Mouse (Mus musculus): ENCODE results near the gene Rb1. TPM values are rescaled to one million over a fixed set of nuclear protein-coding genes. Genes with fewer than 3 reads are reported as not detected.

Gene Rb1
- total and polyA plus RNA-seq, 3 experiments, result 6.3 to 13.2 TPM; not detected in 1

DNA sequence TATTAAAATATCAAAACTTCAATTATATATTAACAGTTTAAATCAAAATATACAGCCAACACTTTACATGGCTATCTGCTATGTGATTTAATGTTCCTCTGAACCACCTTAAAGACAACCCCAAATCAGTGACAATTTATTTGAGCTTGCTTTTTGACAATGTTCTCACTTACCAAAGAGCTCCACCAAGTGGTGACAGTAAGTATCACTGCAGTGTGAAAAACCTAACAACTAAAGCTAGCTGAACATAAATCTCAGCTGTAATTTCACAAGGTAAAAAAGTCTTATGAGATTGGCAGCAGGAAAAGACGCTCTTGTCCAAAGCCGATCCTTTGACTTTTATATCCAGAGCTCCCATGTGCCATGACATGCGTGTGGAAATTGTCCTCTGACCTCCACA lies 22.4 kb downstream of the Rb1 start (continued):
- no peak for TF ChIP-seq E2F4 (IDR thresholded peaks at IDR 0.05; ENCODE audit: borderline replicate concordance, low read depth, low read length)

- no peak for TF ChIP-seq CHD1 (IDR thresholded peaks at IDR 0.05; ENCODE audit: low read depth, low read length)
- TF ChIP-seq USF2 (IDR thresholded peaks at IDR 0.05; ENCODE audit: borderline replicate concordance in 1 of 2, insufficient read depth in 1 of 2, low read depth in 1 of 2, low read length in 2 of 2), result no peak
- no peak for TF ChIP-seq RCOR1 (IDR thresholded peaks at IDR 0.05; ENCODE audit: low read depth, low read length)
- TF ChIP-seq BHLHE40 (IDR thresholded peaks at IDR 0.05; ENCODE audit: borderline replicate concordance, low read depth, low read length), result no peak
- no peak for TF ChIP-seq SMC3 (IDR thresholded peaks at IDR 0.05; ENCODE audit: low read depth, low read length)
- no peak for TF ChIP-seq ELF1 (IDR thresholded peaks at IDR 0.05; ENCODE audit: low read depth, low read length)
- TF ChIP-seq GATA1 (IDR thresholded peaks at IDR 0.05; ENCODE audit: low read depth, low read length), result no peak
- TF ChIP-seq HCFC1 (IDR thresholded peaks at IDR 0.05; ENCODE audit: low read depth, low read length), result no peak
- TF ChIP-seq MYB (IDR thresholded peaks at IDR 0.05; ENCODE audit: low read depth, low read length), result no peak
- TF ChIP-seq ZC3H11A (IDR thresholded peaks at IDR 0.05; ENCODE audit: low read depth, low read length), result no peak
- TF ChIP-seq MAX (IDR thresholded peaks at IDR 0.05; ENCODE audit: low read length), result no peak
- no peak for TF ChIP-seq RAD21 (IDR thresholded peaks at IDR 0.05; ENCODE audit: low read depth, low read length)
- TF ChIP-seq TBP (IDR thresholded peaks at IDR 0.05; ENCODE audit: low read depth, low read length), result no peak
- no peak for TF ChIP-seq GABPA (IDR thresholded peaks at IDR 0.05; ENCODE audit: low read depth, low read length)
- no peak for TF ChIP-seq CTCF (IDR thresholded peaks at IDR 0.05 in 2 of 3, conservative IDR thresholded peaks at IDR 0.05 in 1 of 3; ENCODE audit: control insufficient read depth in 1 of 3, insufficient read depth in 1 of 3, low read depth in 2 of 3, low read length in 3 of 3, poor library complexity in 1 of 3, severe bottlenecking in 1 of 3)
- TF ChIP-seq TAL1 (IDR thresholded peaks at IDR 0.05; ENCODE audit: low read length), result no peak
- TF ChIP-seq KAT2A (conservative IDR thresholded peaks at IDR 0.05; ENCODE audit: low read depth, low read length), result no peak
- no peak for TF ChIP-seq EP300 (IDR thresholded peaks at IDR 0.05; ENCODE audit: low read depth in 1 of 2, low read length in 2 of 2)
- Histone ChIP-seq H3K36me3 (ENCODE audit: control insufficient read depth in 1 of 2, insufficient read depth in 2 of 2, low read length in 2 of 2) (peaks cover 0 to 2% of the 10 kb centered on the region in 2 experiments; a peak in 2 of 4 replicates), H3K4me1 (ENCODE audit: control insufficient read depth in 1 of 2, insufficient read depth in 2 of 2, low read length in 2 of 2) (peaks cover 2% of the 10 kb centered on the region in 2 experiments; a peak in 2 of 4 replicates), H3K4me3 (ENCODE audit: control insufficient read depth in 1 of 2, insufficient read depth in 1 of 2, low read depth in 2 of 2, low read length in 2 of 2) (no peak overlapping the region), H3K27ac (ENCODE audit: control insufficient read depth, low read depth, low read length) (no peak overlapping the region), H3K9me3 (replicated peaks; ENCODE audit: insufficient read depth, low read length) (no peaks in the 10 kb centered on the region), H3K9ac (ENCODE audit: control insufficient read depth, low read depth, low read length, poor library complexity, severe bottlenecking) (no peak overlapping the region), H3K27me3 (ENCODE audit: control insufficient read depth in 1 of 2, insufficient read depth in 2 of 2, low read length in 2 of 2) (no peaks in the 10 kb centered on the region), H3K79me2 (ENCODE audit: control insufficient read depth, insufficient read depth, low read length, poor library complexity) (no peaks in the 10 kb centered on the region)
- peak; percentile 40 for DNase-seq (ENCODE audit: low read depth, low spot score)
Observed at GRCm38 (mm10) chr14:73301856-73302255, 23.8 kb downstream of the Rb1 start.

DNA sequence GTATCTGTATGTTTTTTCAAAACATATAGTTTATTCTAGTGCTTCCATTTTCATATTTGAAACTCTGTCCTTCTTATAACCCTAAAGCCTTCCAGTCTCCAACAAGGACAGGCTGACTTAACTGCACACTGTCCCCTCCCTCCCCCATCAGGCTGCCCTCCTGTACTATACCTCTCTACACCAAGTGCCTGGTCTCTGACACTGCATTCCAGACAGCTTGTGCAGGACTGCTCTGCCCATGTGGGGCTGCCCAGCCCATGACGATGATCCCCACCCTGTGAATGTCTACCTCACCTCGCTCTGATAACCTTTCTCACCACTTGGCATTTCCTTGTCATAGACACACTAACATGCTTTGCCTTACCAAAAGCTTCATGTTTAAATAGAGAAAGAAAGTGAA lies 30.1 kb downstream of the Rb1 start:
- Histone ChIP-seq H3K27me3 (ENCODE audit: control insufficient read depth in 1 of 2, insufficient read depth in 2 of 2, low read length in 2 of 2) (no peaks in the 10 kb centered on the region), H3K79me2 (ENCODE audit: control insufficient read depth, insufficient read depth, low read length, poor library complexity) (no peaks in the 10 kb centered on the region), H3K36me3 (ENCODE audit: control insufficient read depth in 1 of 2, insufficient read depth in 2 of 2, low read length in 2 of 2) (no peaks in the 10 kb centered on the region; a peak in 2 of 4 replicates), H3K4me1 (ENCODE audit: control insufficient read depth in 1 of 2, insufficient read depth in 2 of 2, low read length in 2 of 2) (peaks cover 0 to 2% of the 10 kb centered on the region in 2 experiments; a peak in 2 of 4 replicates), H3K4me3 (ENCODE audit: control insufficient read depth in 1 of 2, insufficient read depth in 1 of 2, low read depth in 2 of 2, low read length in 2 of 2) (no peak overlapping the region), H3K9ac (ENCODE audit: control insufficient read depth, low read depth, low read length, poor library complexity, severe bottlenecking) (no peak overlapping the region), H3K27ac (ENCODE audit: control insufficient read depth, low read depth, low read length) (no peak overlapping the region), H3K9me3 (replicated peaks; ENCODE audit: insufficient read depth, low read length) (no peaks in the 10 kb centered on the region)
- no peak for TF ChIP-seq CHD2 (IDR thresholded peaks at IDR 0.05; ENCODE audit: low read length)
- TF ChIP-seq RAD21 (IDR thresholded peaks at IDR 0.05; ENCODE audit: low read depth, low read length), result no peak
- no peak for TF ChIP-seq BHLHE40 (IDR thresholded peaks at IDR 0.05; ENCODE audit: borderline replicate concordance, low read depth, low read length)
- TF ChIP-seq MAZ (IDR thresholded peaks at IDR 0.05; ENCODE audit: low read depth, low read length), result no peak
- TF ChIP-seq MAX (IDR thresholded peaks at IDR 0.05; ENCODE audit: low read length), result no peak
- no peak for TF ChIP-seq ZMIZ1 (IDR thresholded peaks at IDR 0.05; ENCODE audit: low read depth, low read length)
- TF ChIP-seq NRF1 (IDR thresholded peaks at IDR 0.05; ENCODE audit: insufficient read depth, low read depth, low read length, poor library complexity, severe bottlenecking), result no peak
- no peak for TF ChIP-seq MYB (IDR thresholded peaks at IDR 0.05; ENCODE audit: low read depth, low read length)
- TF ChIP-seq GATA1 (IDR thresholded peaks at IDR 0.05; ENCODE audit: low read depth, low read length), result no peak
- TF ChIP-seq ZKSCAN1 (IDR thresholded peaks at IDR 0.05; ENCODE audit: low read depth, low read length), result no peak
- TF ChIP-seq CTCF (IDR thresholded peaks at IDR 0.05 in 2 of 3, conservative IDR thresholded peaks at IDR 0.05 in 1 of 3; ENCODE audit: control insufficient read depth in 1 of 3, insufficient read depth in 1 of 3, low read depth in 2 of 3, low read length in 3 of 3, poor library complexity in 1 of 3, severe bottlenecking in 1 of 3), result no peak
- TF ChIP-seq CHD1 (IDR thresholded peaks at IDR 0.05; ENCODE audit: low read depth, low read length), result no peak
- no peak for TF ChIP-seq SIN3A (IDR thresholded peaks at IDR 0.05; ENCODE audit: low read length)
- no peak for TF ChIP-seq KAT2A (conservative IDR thresholded peaks at IDR 0.05; ENCODE audit: low read depth, low read length)
- no peak for TF ChIP-seq POLR2AphosphoS2 (IDR thresholded peaks at IDR 0.05; ENCODE audit: low read length)
- TF ChIP-seq MXI1 (IDR thresholded peaks at IDR 0.05; ENCODE audit: low read depth, low read length), result no peak
- TF ChIP-seq TBP (IDR thresholded peaks at IDR 0.05; ENCODE audit: low read depth, low read length), result no peak
- no peak for TF ChIP-seq ZC3H11A (IDR thresholded peaks at IDR 0.05; ENCODE audit: low read depth, low read length)
- no peak for TF ChIP-seq SMC3 (IDR thresholded peaks at IDR 0.05; ENCODE audit: low read depth, low read length)
- no peak for DNase-seq (ENCODE audit: low read depth, low spot score)

Measured in MEL (cell line).